Mouse (Mus musculus) hindlimb bud, embryonic 11.5 days (tissue): ENCODE measurements around the gene Trcg1.

Experiments used
- DNase-seq: peaks from one replicate; pipeline ENCODE4 v3.0.0-alpha.2; 2012; ENCODE audit warnings: low read depth, low spot score; ENCODE audit errors: extremely low spot score

Gene Trcg1

DNA sequence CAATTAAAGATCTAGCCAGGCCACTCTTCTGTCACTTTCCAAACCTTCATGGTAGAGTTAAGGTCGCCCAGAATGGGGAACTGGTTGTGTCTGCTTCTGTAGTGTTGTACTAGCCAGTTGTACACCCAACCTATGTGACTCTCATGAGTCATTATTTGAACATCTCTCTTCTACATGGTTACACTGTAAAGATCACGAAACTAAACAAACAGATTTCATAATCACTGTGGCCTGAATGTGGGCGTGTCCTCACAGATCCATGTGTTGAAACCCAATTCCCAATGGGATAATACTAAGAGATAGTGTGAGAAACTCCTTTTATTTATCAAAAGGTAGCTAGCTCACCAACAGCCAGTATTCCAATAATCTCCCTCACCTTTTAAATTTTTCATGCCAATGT, 59.3 kb downstream of the Trcg1 start:
- no peak for DNase-seq

- DNase-seq, result no peak
Observed at GRCm38 (mm10) chr9:57296277-57296676, 59.9 kb downstream of the Trcg1 start.

GRCm38 (mm10) chr9:57297938-57298337, 61.6 kb downstream of the Trcg1 start:
- DNase-seq, result no peak
